Mouse (Mus musculus): ENCODE data around the gene Cpt1b. TPM values are rescaled to one million over a fixed set of nuclear protein-coding genes. Genes with fewer than 3 reads are reported as not detected.
A peak's percentile ranks its signal among the peaks of the same experiment; 100 is the strongest.

Gene Cpt1b
- 0.73 and 1.7 TPM in 2 replicates for polyA plus RNA-seq (2015; fragmentation: Nextera tagmentation; extraction: Ambion mirVana)

DNA sequence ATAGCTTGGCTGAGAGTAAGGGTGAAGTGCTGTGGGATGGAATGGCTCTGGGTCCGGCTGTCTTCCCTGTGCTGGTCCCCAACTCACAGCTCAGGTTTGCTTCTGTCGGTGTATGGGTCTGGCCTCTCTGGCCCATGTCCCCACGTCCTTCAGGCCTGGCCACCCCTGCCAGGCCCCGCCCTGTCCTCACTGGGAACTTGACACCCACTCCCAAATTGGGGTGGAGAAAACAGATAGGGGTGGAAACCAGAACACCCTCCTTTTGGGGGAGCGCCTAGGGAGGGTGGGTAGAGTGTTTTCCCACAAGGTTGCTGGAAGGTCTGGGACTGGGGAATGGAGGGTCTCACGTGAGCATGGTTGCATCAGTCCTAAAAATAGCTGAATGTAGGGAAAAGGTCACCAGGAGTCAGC is at the start of gene Cpt1b:
Gene Cpt1b, minus strand, starts transcription at position 153 of the 411 bp plus-strand sequence.
- H3K9ac ChIP-seq, result no peak within 1 kb of the TSS
- no peak within 1 kb of the TSS for H3K27ac ChIP-seq (replicated peaks)
- H3K4me1 ChIP-seq (replicated peaks), result peaks cover 20% of the 10 kb centered on the region
- no peak within 1 kb of the TSS for H3K4me2 ChIP-seq
- H3K9me3 ChIP-seq, result no peaks in the 10 kb centered on the region
- H3K36me3 ChIP-seq, result peaks cover 56% of the 10 kb centered on the region
- 31% methylated on average over 6 of the region's 6 CpGs for WGBS
- no peak for ATAC-seq (ENCODE audit: low read depth)
- H3K4me3 ChIP-seq, result no peak within 1 kb of the TSS
- H3K27me3 ChIP-seq, result no peaks in the 10 kb centered on the region

GRCm38 (mm10) chr15:89475293-89475600 is 49.6 kb upstream of the Cpt1b start:
- Histone ChIP-seq H3K9ac (peak overlapping the region; percentile 74), H3K9me3 (no peaks in the 10 kb centered on the region), H3K36me3 (no peaks in the 10 kb centered on the region), H3K27me3 (no peaks in the 10 kb centered on the region), H3K4me3 (peak overlapping the region; percentile 61), H3K27ac (replicated peaks) (no peak overlapping the region), H3K4me2 (peak overlapping the region; percentile 90), H3K4me1 (replicated peaks) (peaks cover 21% of the 10 kb centered on the region)
- ATAC-seq (ENCODE audit: low read depth), result no peak
- WGBS, result 87% methylated on average over 7 of the region's 7 CpGs

GRCm38 (mm10) chr15:89474596-89475292 is 49.1 kb upstream of the Cpt1b start:
- Histone ChIP-seq H3K4me2 (peak overlapping the region; percentile 90), H3K4me3 (no peak overlapping the region), H3K27me3 (no peaks in the 10 kb centered on the region), H3K9ac (no peak overlapping the region), H3K27ac (replicated peaks) (no peak overlapping the region), H3K36me3 (no peaks in the 10 kb centered on the region), H3K4me1 (replicated peaks) (peaks cover 21% of the 10 kb centered on the region), H3K9me3 (no peaks in the 10 kb centered on the region)
- ATAC-seq (ENCODE audit: low read depth), result no peak
- 92% methylated on average over 19 of the region's 19 CpGs for WGBS

DNA sequence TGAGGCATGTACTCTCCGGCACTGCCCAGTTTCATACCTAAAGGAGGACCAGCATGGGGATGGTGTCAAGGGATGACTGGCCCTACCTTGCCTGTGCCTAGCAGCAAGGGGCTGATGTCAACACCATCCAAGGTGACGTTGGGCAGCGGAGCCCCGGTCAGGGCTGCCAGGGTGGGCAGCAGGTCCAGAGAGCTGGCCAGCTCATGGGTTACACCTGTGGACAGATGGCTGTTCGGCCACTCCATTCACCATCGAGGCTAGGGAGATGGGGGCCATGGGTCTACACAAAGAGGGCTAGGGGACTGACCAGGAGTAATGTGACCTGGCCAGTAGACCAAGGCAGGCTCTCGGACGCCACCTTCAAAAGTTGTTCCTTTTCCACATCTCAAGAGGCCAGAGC is 48.3 kb upstream of the Cpt1b start:
- H3K4me2 ChIP-seq, result no peak overlapping the region
- no peaks in the 10 kb centered on the region for H3K27me3 ChIP-seq
- 98% methylated on average over 8 of the region's 8 CpGs for WGBS
- peaks cover 21% of the 10 kb centered on the region for H3K4me1 ChIP-seq (replicated peaks)
- ATAC-seq (ENCODE audit: low read depth), result no peak
- H3K4me3 ChIP-seq, result no peak overlapping the region
- no peaks in the 10 kb centered on the region for H3K36me3 ChIP-seq
- no peak overlapping the region for H3K27ac ChIP-seq (replicated peaks)
- H3K9me3 ChIP-seq, result no peaks in the 10 kb centered on the region
- H3K9ac ChIP-seq, result no peak overlapping the region

DNA sequence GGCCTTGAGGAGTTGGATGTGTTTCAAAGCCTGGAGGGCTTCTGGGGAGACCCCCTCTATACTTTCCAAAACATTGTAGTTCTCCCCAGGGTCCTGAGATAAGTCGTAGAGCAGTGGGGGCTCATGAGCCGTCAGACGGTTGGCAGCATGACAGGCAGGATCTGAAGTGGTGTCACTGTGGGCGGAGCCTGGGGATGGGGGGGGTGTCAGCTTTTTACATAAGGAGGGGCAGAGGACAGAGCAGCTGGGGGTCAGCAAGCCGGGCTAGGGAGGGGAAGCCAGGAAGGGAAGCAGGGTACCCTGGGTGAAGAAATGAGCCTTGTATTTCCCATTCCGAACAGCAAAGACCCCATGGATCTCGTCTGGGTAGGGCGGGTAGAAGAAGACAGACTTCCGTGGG is 47.7 kb upstream of the Cpt1b start:
- H3K27ac ChIP-seq (replicated peaks), result no peak overlapping the region
- ATAC-seq (ENCODE audit: low read depth), result no peak
- no peak overlapping the region for H3K4me3 ChIP-seq
- H3K4me2 ChIP-seq, result no peak overlapping the region
- WGBS, result 82% methylated on average over 9 of the region's 9 CpGs
- H3K4me1 ChIP-seq (replicated peaks), result peaks cover 21% of the 10 kb centered on the region
- no peaks in the 10 kb centered on the region for H3K9me3 ChIP-seq
- no peak overlapping the region for H3K9ac ChIP-seq
- no peaks in the 10 kb centered on the region for H3K36me3 ChIP-seq
- no peaks in the 10 kb centered on the region for H3K27me3 ChIP-seq

GRCm38 (mm10) chr15:89471476-89471875 is 45.8 kb upstream of the Cpt1b start:
- 85% methylated on average over 4 of the region's 4 CpGs for WGBS
- no peak for ATAC-seq (ENCODE audit: low read depth)
- Histone ChIP-seq H3K27ac (replicated peaks) (no peak overlapping the region), H3K9me3 (no peaks in the 10 kb centered on the region), H3K9ac (no peak overlapping the region), H3K4me1 (replicated peaks) (peaks cover 13% of the 10 kb centered on the region), H3K4me2 (no peak overlapping the region), H3K27me3 (no peaks in the 10 kb centered on the region), H3K4me3 (no peak overlapping the region), H3K36me3 (no peaks in the 10 kb centered on the region)

DNA sequence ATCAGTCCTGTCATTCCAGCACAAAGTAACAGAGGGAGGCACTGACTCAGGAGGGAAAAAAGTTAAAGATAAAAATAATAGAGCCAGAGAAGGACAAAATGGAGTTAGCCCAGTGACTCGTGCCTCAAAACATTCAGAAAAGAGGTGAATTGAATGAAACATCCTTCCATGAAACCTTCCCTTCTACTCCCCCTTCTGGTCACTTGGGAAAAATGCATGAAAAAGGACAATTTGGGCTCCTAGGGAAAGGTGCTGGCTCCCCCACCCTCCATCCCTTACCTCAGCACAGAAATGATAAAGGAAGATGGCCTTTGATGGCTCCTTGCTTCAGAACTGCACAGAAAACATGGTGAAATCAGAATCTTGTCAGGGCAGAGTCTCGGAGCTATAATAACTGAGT is 42.9 kb upstream of the Cpt1b start:
- H3K4me3 ChIP-seq, result no peak overlapping the region
- peaks cover 11% of the 10 kb centered on the region for H3K4me1 ChIP-seq (replicated peaks)
- H3K4me2 ChIP-seq, result no peak overlapping the region
- ATAC-seq (ENCODE audit: low read depth), result no peak
- H3K36me3 ChIP-seq, result peaks cover 8% of the 10 kb centered on the region; the same call in 1 of the 2 replicates
- no peak overlapping the region for H3K27ac ChIP-seq (replicated peaks)
- H3K9ac ChIP-seq, result no peak overlapping the region
- H3K27me3 ChIP-seq, result no peaks in the 10 kb centered on the region
- no peaks in the 10 kb centered on the region for H3K9me3 ChIP-seq
- 37% methylated on average over 2 of the region's 2 CpGs for WGBS

DNA sequence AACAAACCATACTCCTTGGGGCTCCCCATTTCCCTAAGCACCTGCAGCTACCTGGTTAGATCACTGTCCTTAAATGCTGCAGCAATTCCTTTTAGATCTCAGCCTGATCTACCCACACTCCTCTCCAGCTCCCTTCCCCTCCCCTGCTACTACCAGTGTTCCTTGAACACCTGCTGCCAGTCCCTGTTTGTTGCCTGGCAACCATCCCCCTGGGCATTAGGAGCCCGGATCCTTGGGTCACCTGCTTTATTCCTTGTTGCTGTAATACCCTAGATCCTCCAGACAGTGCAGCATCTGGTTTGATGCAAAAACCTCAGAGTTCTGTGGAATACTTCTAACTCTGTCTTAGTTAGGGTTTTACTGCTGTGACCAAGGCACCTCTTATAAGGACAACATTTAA is 39.4 kb upstream of the Cpt1b start:
- Histone ChIP-seq H3K9ac (no peak overlapping the region), H3K9me3 (no peaks in the 10 kb centered on the region), H3K4me3 (no peak overlapping the region), H3K4me2 (no peak overlapping the region), H3K4me1 (replicated peaks) (peaks cover 11% of the 10 kb centered on the region), H3K27me3 (no peaks in the 10 kb centered on the region), H3K27ac (replicated peaks) (no peak overlapping the region), H3K36me3 (peaks cover 43% of the 10 kb centered on the region)
- WGBS, result 0% methylated on average over 1 of the region's 1 CpGs
- ATAC-seq (ENCODE audit: low read depth), result peak; percentile 62

GRCm38 (mm10) chr15:89463334-89464235 is 37.9 kb upstream of the Cpt1b start:
- no peak overlapping the region for H3K9ac ChIP-seq
- ATAC-seq (ENCODE audit: low read depth), result no peak
- peaks cover 11% of the 10 kb centered on the region for H3K4me1 ChIP-seq (replicated peaks)
- H3K4me2 ChIP-seq, result no peak overlapping the region
- H3K9me3 ChIP-seq, result no peaks in the 10 kb centered on the region
- H3K36me3 ChIP-seq, result peaks cover 56% of the 10 kb centered on the region
- H3K27me3 ChIP-seq, result no peaks in the 10 kb centered on the region
- H3K4me3 ChIP-seq, result no peak overlapping the region
- no peak overlapping the region for H3K27ac ChIP-seq (replicated peaks)
- 65% methylated on average over 5 of the region's 5 CpGs for WGBS

GRCm38 (mm10) chr15:89462176-89462575 is 36.5 kb upstream of the Cpt1b start:
- Histone ChIP-seq H3K27ac (replicated peaks) (no peak overlapping the region), H3K9ac (no peak overlapping the region), H3K9me3 (no peaks in the 10 kb centered on the region), H3K4me3 (no peak overlapping the region), H3K4me2 (no peak overlapping the region), H3K36me3 (peaks cover 70% of the 10 kb centered on the region), H3K27me3 (no peaks in the 10 kb centered on the region), H3K4me1 (replicated peaks) (peaks cover 11% of the 10 kb centered on the region)
- no peak for ATAC-seq (ENCODE audit: low read depth)
- 76% methylated on average over 7 of the region's 7 CpGs for WGBS

DNA sequence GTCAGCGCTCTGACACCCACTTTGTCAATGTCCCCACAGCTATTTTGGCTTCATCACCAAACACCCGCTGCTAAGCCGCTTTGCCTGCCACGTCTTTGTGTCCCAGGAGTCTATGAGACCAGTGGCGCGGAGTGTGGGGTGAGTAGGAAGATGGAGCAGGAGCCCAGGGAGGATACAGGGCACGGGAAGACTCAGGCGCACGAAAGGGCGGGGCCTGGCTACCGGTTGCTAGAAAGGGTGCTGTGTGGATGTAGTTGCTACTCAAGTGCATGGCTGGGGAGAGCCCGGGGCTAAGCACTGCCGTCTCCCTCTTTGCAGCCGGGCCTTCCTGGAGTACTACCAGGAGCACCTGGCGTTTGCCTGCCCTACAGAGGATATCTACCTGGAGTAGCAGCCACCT is 35.7 kb upstream of the Cpt1b start:
- WGBS, result 86% methylated on average over 15 of the region's 15 CpGs
- peaks cover 79% of the 10 kb centered on the region for H3K36me3 ChIP-seq
- H3K9ac ChIP-seq, result no peak overlapping the region
- H3K27me3 ChIP-seq, result no peaks in the 10 kb centered on the region
- no peak overlapping the region for H3K27ac ChIP-seq (replicated peaks)
- no peak overlapping the region for H3K4me3 ChIP-seq
- H3K4me1 ChIP-seq (replicated peaks), result peaks cover 16% of the 10 kb centered on the region
- no peak overlapping the region for H3K4me2 ChIP-seq
- ATAC-seq (ENCODE audit: low read depth), result no peak
- H3K9me3 ChIP-seq, result no peaks in the 10 kb centered on the region

- H3K27me3 ChIP-seq, result no peaks in the 10 kb centered on the region
- no peak overlapping the region for H3K27ac ChIP-seq (replicated peaks)
- peaks cover 80% of the 10 kb centered on the region for H3K36me3 ChIP-seq
- H3K4me2 ChIP-seq, result no peak overlapping the region
- no peak overlapping the region for H3K4me3 ChIP-seq
- peaks cover 26% of the 10 kb centered on the region for H3K4me1 ChIP-seq (replicated peaks)
- H3K9ac ChIP-seq, result no peak overlapping the region
- no peak for ATAC-seq (ENCODE audit: low read depth)
- 74% methylated on average over 10 of the region's 10 CpGs for WGBS
- no peaks in the 10 kb centered on the region for H3K9me3 ChIP-seq
Observed at GRCm38 (mm10) chr15:89460298-89460697, 34.6 kb upstream of the Cpt1b start.

All from neural tube, embryonic 13.5 days (tissue).